Mouse (Mus musculus): ENCODE results near the gene Man2a2. TPM values are rescaled to one million over a fixed set of nuclear protein-coding genes. Genes with fewer than 3 reads are reported as not detected.

The Man2a2 gene
- polyA plus RNA-seq (2017; shearing (Covaris generic)): 10 to 100 TPM; 10.4 to 22.3 TPM

- peak; percentile 34 for ATAC-seq
These were observed at the start of gene Man2a2 for GRCm38 (mm10) chr7:80371041-80371751. Man2a2 (minus strand) TSS chr7:80371375.

- ATAC-seq: no peak
These were observed 49.4 kb upstream of the Man2a2 start for GRCm38 (mm10) chr7:80420586-80420985.

- no peak for ATAC-seq
These were observed 48.1 kb upstream of the Man2a2 start for GRCm38 (mm10) chr7:80419278-80419677.

DNA sequence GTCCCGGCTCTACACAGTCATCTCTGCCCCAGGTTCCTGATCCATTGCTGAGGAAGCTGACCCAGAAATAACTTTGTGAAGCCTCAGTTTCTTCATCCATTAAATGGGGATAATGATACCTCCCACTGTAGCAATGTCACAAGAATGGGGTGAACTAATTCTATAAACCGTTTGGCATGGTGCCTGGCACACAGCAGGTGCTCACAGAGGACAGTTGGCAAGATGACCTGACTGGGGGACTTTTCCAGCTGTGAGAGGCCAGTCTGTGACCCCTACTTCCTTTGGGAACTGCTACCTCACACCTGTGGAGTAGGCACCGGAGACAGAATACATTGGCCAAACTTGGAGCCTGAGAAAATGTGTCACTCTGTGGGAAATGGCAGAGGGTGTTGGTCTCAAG lies 46.9 kb upstream of the Man2a2 start:
- ATAC-seq: no peak

- no peak for ATAC-seq
These were observed 46.4 kb upstream of the Man2a2 start for GRCm38 (mm10) chr7:80417601-80418000.

GRCm38 (mm10) chr7:80416969-80417368 lies 45.8 kb upstream of the Man2a2 start:
- ATAC-seq: peak; percentile 72

DNA sequence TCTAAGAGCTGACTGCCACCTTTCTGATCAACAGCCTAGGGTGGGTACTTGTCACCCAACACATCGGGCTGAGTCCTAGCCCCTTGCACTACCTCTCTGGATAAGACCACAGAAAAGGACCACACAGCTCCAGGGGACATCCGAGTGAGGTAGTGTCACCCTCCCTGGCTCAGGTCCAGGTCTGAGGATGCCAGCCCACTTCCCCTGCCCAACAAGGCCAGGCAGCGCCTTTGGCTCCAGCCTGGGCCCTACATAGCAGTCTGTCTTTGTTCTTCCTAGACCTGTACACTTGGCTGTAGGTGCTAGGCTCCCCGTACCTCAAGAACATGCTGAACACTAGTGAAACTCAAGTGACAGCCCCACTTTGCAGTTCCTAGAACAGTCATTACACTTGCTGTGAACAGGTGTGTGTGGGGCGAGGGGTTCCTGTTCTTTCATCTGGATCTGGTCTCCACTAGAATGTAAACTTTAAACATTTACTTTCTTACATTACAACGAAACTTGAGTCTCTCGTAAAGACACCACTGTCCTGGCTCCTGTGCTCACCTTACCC lies 43.2 kb upstream of the Man2a2 start:
- ATAC-seq: peak; percentile 20

DNA sequence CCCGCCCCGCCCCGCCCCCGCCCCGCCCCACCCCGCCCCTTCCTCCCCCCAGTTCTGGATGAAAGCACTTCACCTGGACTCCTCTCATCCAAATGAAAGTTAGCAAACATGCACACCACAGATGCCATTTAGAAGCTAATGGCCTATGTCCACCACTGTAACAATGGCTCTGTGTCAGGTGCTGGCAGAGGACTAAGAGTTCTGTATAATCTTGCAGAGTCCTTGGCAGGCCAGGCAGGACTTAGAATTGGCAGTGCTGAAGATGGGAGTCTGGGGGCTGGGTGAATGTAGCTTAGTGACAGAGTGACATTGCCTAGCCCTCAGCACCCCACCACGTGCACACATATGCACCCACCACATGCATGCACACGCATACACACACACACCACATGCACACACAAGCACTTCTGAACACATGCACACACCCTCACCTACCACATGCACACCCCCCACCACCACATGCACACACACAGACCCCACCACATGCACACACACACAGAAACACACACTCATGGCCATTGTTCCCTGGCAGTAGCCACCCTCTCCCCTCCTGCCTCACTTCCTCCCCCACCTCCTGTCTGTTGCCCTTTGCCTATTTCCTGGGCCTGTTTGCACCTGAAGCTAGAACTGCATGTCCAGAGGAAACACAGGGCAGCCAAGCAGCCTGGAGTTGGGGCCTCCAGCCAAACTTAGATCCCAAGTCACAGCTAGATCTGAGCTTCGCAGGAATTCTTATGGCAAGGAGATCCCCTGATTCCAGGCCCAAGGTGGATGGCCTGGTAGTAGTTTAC lies 42.5 kb upstream of the Man2a2 start:
- ATAC-seq: peak; percentile 37

DNA sequence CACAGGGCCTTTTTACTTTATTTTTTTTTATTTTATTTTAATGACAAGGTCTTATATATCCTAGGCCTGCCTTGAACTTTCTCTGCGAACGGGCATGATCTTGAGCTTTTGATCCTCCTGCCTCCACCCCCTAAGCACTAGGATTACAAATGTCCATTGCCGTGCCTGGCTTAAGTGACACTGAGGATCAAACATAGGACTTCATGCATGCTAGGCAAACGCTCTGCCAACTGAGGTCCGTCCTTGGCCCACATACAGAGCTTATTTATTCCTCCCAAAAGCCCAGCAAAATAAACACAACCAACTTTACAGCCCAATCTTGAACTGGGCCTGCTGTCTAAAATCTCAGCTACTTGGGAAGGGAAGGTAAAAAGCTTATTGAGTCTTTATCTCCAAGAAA lies 41.6 kb upstream of the Man2a2 start:
- ATAC-seq: no peak

DNA sequence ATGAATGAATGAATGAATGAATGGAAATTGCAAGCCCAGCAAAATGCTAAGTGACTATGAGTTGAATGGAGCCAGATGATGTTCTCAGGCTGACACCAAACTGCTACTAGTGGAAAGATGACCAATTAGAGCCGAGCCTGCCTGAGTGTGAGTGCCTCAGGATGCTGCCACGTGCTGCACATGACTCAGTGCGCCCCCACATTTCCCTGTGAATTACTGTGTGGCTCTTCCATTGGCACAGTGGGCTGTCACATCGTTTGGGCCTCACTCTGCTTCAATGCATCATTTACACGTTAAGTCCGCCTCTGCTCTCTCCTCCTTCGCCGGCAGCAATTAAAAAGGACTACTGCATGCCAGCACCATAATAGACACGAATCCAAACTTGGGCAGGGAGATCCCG lies 41.1 kb upstream of the Man2a2 start:
- no peak for ATAC-seq

DNA sequence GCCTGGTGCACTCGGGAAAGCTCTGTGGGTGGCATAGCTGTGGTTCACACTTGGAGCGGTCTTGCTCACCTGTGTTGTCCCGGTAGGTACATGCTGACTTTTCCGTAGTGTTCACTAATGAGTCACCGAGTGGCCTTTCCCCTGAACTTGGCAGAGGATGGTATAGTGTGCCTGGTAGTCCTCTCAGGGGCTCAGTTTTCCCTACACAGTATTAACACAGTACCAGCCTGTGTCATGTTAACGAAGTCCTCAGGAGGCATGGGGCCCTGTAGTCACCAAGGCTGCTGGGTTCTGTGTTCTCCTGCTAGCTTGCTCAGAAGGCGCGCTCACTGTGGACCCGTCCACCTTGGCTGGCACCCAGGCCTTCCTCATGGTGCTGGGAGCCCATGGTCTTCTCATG lies 39.2 kb upstream of the Man2a2 start:
- no peak for ATAC-seq

GRCm38 (mm10) chr7:80407712-80408111 lies 36.5 kb upstream of the Man2a2 start:
- no peak for ATAC-seq

DNA sequence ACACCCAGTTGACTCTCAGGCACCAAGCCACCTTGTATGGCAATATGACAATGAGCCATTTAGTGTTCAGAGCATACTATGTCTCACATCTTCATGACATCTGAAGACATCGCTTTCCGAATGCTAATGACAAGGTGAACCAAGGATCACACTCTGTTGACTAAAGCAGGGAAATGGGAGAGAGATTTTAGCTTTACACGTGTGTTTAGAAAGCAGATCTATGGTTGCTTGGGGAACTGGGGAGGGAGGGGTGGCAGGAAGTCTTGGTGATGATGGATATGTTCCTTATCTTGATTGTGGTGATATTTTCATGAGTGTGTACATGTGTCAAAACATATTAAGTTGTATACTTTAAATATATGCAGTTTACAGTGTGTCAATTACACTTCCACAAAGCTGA lies 35.0 kb upstream of the Man2a2 start:
- no peak for ATAC-seq

DNA sequence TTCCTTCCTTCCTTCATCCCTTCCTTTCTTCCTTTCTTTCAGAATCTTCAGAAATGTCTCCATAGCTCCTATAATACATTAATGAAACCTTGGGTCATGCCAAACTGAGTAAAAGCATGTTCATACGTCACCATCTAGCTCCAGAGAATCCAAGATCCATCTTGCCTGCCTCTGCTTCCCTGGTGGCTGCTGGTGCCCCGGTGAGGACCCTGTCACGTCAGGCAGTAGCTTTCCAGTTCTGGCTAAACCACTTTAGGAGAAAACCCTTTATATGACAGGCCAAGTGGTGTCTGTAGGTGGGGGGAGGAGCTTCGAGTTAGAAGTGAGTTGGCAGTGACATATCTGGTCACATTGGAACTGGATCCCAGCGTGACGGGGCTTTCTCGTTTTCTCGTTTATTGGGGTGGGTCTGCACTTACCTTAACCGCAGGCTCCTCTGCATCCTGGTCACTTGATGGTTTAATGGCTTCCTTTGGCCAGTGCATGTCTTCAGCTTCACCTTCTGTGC lies 34.1 kb upstream of the Man2a2 start, which contains the start of gene Furin:
Furin (minus strand) TSS at position 249 of the 508 bp plus-strand sequence.
- no peak for ATAC-seq

DNA sequence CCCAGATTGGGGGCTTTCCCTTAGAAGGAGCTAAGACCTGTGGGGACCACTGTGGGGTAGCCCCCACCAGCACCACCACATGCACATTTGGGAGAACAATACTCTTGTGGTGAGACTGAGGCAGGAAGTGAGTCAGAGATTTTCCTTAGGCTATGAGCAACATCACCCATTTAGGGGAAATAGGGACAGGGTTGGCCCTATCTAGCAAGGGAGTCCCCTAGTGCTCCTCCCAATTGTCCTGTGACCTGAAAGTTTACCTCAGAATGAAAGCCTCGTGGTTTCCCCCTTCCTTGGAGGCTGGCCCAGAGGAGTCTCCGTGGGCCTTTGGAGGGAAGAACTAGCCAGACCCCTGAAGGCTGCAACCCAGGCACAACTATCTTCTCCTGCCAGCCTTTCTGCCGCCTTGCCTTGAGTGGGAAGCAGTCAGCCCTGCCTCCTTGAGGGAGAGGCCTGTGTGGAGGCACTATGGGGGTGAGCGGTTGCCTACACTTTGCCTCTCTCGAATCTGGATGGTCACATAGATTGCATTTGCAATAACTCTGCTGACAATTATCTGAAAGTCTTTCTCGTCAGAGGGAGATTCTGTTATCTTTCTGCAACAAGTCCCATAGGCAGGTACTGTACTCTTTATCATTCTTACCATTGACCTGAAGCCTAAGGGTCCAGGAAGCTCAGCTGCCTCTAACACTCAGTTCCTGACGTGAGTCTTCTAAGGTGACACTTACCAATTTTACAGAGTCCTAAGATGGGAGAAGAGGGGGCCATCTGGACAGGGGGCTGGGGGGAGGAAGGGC lies 33.1 kb upstream of the Man2a2 start:
- peak; percentile 77 for ATAC-seq

DNA sequence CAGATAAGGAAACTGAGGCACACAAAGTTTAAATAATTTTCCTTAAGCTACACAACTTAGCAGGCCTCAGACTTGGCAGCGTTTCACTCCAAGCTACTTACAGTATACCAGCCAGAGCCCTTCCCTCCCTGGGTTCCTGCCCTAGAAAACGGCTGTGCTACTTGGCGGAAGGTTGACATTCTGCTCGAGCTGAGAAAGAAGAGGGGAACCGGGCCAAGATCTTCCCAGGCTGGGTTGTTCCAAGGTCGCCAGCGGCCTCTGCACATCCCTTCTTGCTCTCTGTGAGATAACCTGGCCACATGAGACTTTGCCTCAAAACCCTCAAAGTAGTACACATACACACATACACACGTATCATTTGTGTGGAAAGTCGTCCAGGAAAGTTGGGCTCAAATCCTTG lies 32.4 kb upstream of the Man2a2 start:
- ATAC-seq: no peak

DNA sequence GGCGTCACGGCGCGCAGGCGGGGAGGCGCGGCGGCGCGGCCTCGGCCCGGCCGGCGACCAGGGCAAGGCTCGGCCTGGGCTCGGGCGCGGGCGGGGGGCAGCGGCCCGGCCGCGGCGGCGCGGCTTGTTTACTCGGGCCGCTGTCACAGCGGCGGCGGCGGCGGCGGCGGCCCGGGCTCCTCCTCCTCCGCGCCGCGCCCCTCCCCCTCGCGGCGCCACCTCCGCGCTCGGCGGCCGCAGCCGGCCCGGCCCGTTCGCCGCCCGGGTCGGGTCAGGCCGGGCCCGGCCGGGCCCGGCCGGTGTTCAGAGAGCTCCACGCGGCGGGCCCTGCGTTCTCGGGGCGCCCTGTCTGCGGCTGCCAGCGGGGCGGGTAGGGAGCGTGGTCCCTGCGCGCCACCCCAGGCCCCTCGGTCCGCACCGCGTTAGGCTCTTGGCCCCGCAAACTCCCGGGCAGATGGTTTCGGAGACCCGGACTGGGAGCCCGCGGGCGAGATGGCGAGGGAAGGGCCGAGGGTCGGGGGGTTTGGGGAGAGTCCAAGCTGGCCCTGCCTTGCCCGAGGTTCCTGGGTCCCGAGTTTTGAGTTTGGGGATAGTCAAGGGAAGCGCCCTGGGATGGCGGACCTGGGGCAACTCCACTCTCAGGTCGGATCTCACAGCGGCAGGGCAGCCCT lies 31.6 kb upstream of the Man2a2 start:
- ATAC-seq: peak; percentile 34

- ATAC-seq: peak; percentile 22
These were observed 30.9 kb upstream of the Man2a2 start for GRCm38 (mm10) chr7:80401860-80402641.

DNA sequence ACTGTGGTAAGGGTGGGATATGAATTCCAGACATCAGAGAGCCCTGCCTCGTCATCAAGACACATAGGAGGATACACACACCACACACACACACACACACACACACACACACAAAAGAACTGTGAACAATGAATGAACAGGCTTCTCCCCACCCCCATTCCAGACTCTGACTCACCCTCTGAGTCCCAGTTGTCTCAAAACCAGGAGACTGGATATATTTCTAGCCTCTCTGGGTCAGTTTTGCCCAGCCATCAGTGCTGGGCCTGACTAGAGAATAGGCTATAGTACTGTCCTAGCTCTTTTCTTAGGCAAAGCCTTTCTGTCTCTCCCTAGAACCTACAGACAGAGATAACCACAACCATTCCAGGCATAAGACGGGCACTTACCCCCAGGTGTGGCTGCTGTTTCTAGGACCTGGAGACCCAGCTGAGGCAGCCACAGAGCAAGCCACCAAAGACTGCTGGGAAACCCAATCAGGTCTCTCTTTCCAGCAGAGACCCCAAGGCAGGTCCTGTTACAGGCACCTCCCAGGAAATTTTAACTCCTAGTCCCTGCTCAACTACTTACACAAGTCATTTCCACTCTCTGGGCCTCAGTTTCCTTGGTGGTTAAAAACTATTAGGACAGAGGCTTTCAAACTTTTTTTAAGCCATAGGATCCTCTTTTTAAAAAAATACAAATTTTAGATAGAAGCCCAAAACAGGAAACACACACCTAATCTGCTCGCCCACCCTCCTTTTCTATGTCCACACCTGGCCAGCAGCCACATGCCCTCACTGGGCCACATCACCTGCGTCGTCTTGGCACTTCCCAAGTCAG lies 30.1 kb upstream of the Man2a2 start:
- no peak for ATAC-seq

GRCm38 (mm10) chr7:80400571-80400970 lies 29.4 kb upstream of the Man2a2 start:
- ATAC-seq: no peak

All from CD4-positive, CD25-positive, alpha-beta regulatory T cell, adult 4 months (primary cell).